In genomic region chr11:45991604-45992003, GRCm38 (mm10) we compare ENCODE assay signal across 9 mouse cellular contexts. TPM values are rescaled to one million over a fixed set of nuclear protein-coding genes. Genes with fewer than 3 reads are reported as not detected.
DNase-seq lines count a peak whose midpoint lies in the region; ATAC-seq and TF ChIP-seq lines count a peak whose summit lies in the region.
"Had no signal": no experiment of that assay in that cellular context is flagged by ENCODE, and none has a peak within 500 bp of the region (broad histone marks: within the 10 kb centered on the region; RNA-seq: fewer than 3 reads in every experiment).

No protein-coding gene starts in this region.

- DNase-seq in left cerebral cortex, postnatal 4 days = peak; percentile 11
- DNase-seq in left cerebral cortex, adult 9 months (ENCODE audit: low spot score in 2 of 2) = no peak
- DNase-seq in lung, postnatal 0 days (ENCODE audit: low spot score) = peak; percentile 58
- no peak for DNase-seq in urinary bladder, postnatal 4 days (ENCODE audit: low spot score in 2 of 2)
- DNase-seq in cerebellum, adult 11 months = no peak

- H3K4me1 ChIP-seq in forebrain, embryonic 15.5 days = no peaks in the 10 kb centered on the region
- no peaks in the 10 kb centered on the region for H3K4me1 ChIP-seq in intestine, postnatal 0 days (replicated peaks; ENCODE audit: control insufficient read depth, insufficient read depth, low read length)
- H3K4me1 ChIP-seq in lung, postnatal 0 days (ENCODE audit: insufficient read depth, low read depth, low read length) = no peaks in the 10 kb centered on the region
- H3K4me1 ChIP-seq in stomach, embryonic 16.5 days (ENCODE audit: control insufficient read depth, insufficient read depth, low read length) = peaks cover 3% of the 10 kb centered on the region

- no peak for TF ChIP-seq EP300 in lung, postnatal 0 days (IDR thresholded peaks at IDR 0.05)

- no peaks in the 10 kb centered on the region for H3K9me3 ChIP-seq in forebrain, embryonic 15.5 days
- H3K9me3 ChIP-seq in intestine, postnatal 0 days (ENCODE audit: control insufficient read depth) = no peaks in the 10 kb centered on the region
- H3K9me3 ChIP-seq in lung, postnatal 0 days (ENCODE audit: low read length) = no peaks in the 10 kb centered on the region
- H3K9me3 ChIP-seq in stomach, embryonic 16.5 days (replicated peaks; ENCODE audit: control insufficient read depth, low read length) = no peaks in the 10 kb centered on the region

- H3K4me2 ChIP-seq in forebrain, embryonic 15.5 days (replicated peaks) = peak overlapping the region; percentile 29
- peak overlapping the region; percentile 51 for H3K4me2 ChIP-seq in intestine, postnatal 0 days (replicated peaks; ENCODE audit: low read depth)
- H3K4me2 ChIP-seq in lung, postnatal 0 days (replicated peaks; ENCODE audit: low read depth, low read length) = peak overlapping the region; percentile 38
- peak overlapping the region; percentile 55 for H3K4me2 ChIP-seq in stomach, embryonic 16.5 days (ENCODE audit: low read depth, low read length)

- no peaks in the 10 kb centered on the region; the same call in 1 of the 2 replicates for H3K27me3 ChIP-seq in forebrain, embryonic 15.5 days
- no peaks in the 10 kb centered on the region for H3K27me3 ChIP-seq in intestine, postnatal 0 days (replicated peaks; ENCODE audit: control insufficient read depth, insufficient read depth, low read length)
- no peaks in the 10 kb centered on the region for H3K27me3 ChIP-seq in lung, postnatal 0 days (replicated peaks; ENCODE audit: insufficient read depth, low read length)
- no peaks in the 10 kb centered on the region for H3K27me3 ChIP-seq in stomach, embryonic 16.5 days (ENCODE audit: control insufficient read depth, insufficient read depth, low read length)

- no peak overlapping the region for H3K4me3 ChIP-seq in forebrain, embryonic 15.5 days
- H3K4me3 ChIP-seq in intestine, postnatal 0 days (ENCODE audit: low read depth, low read length) = peak overlapping the region; percentile 13; the same call in 1 of the 2 replicates
- H3K4me3 ChIP-seq in lung, postnatal 0 days (ENCODE audit: low read depth, low read length) = peak overlapping the region; percentile 4; the same call in 1 of the 2 replicates
- H3K4me3 ChIP-seq in stomach, embryonic 16.5 days (replicated peaks; ENCODE audit: low read length) = peak overlapping the region; percentile 38

- H3K9ac ChIP-seq in forebrain, embryonic 15.5 days (replicated peaks) = no peak overlapping the region
- H3K9ac ChIP-seq in intestine, postnatal 0 days (ENCODE audit: low read depth, low read length) = no peak overlapping the region
- no peak overlapping the region for H3K9ac ChIP-seq in lung, postnatal 0 days (replicated peaks; ENCODE audit: low read depth)
- H3K9ac ChIP-seq in stomach, embryonic 16.5 days (ENCODE audit: low read length) = peak overlapping the region; percentile 57; the same call in 1 of the 2 replicates

- H3K27ac ChIP-seq in forebrain, embryonic 15.5 days (replicated peaks) = no peak overlapping the region
- no peak overlapping the region for H3K27ac ChIP-seq in intestine, postnatal 0 days (ENCODE audit: low read depth, low read length)
- no peak overlapping the region for H3K27ac ChIP-seq in lung, postnatal 0 days (ENCODE audit: low read length)
- H3K27ac ChIP-seq in stomach, embryonic 16.5 days (ENCODE audit: low read length) = no peak overlapping the region

- no peaks in the 10 kb centered on the region for H3K36me3 ChIP-seq in forebrain, embryonic 15.5 days
- no peaks in the 10 kb centered on the region for H3K36me3 ChIP-seq in intestine, postnatal 0 days (ENCODE audit: control insufficient read depth, insufficient read depth)
- H3K36me3 ChIP-seq in lung, postnatal 0 days (ENCODE audit: insufficient read depth, low read length) = no peaks in the 10 kb centered on the region
- no peaks in the 10 kb centered on the region for H3K36me3 ChIP-seq in stomach, embryonic 16.5 days (ENCODE audit: control insufficient read depth, insufficient read depth, low read length)

- peak; percentile 58; the same call in 1 of the 2 replicates for ATAC-seq in forebrain, embryonic 15.5 days (replicated peaks)
- no peak for ATAC-seq in intestine, postnatal 0 days
- ATAC-seq in lung, postnatal 0 days = peak; percentile 81
- peak; percentile 47; the same call in 1 of the 2 replicates for ATAC-seq in stomach, embryonic 16.5 days (ENCODE audit: insufficient read depth, low FRiP score)
- ATAC-seq: Patski had no signal

- WGBS in forebrain, embryonic 15.5 days = 11% methylated on average over 16 of the region's 16 CpGs
- WGBS in intestine, postnatal 0 days = 10% methylated on average over 16 of the region's 16 CpGs
- WGBS in lung, postnatal 0 days = 9% methylated on average over 16 of the region's 16 CpGs
- 6% methylated on average over 16 of the region's 16 CpGs for WGBS in stomach, embryonic 16.5 days

- intact Hi-C loops in left cerebral cortex, postnatal 4 days (cut with DNase I) = no loop called here

- no peak for TF ChIP-seq CTCF in intestine, postnatal 0 days (IDR thresholded peaks at IDR 0.05; ENCODE audit: low read depth)
- TF ChIP-seq CTCF in lung, postnatal 0 days (IDR thresholded peaks at IDR 0.05) = no peak

RNA-seq across cellular contexts. Expression of gene Sox30, which starts 11.5 kb away (rescaled TPM):
- under 1 TPM; 0.28 to 0.30 TPM for total RNA-seq in left cerebral cortex, postnatal 4 days (2021)
- 0.17 and 0.18 TPM in 2 replicates for polyA plus RNA-seq in forebrain, embryonic 15.5 days (2015; fragmentation: Nextera tagmentation; extraction: Ambion mirVana)
- polyA plus RNA-seq in intestine, postnatal 0 days (2015; fragmentation: Nextera tagmentation; extraction: Ambion mirVana) = 0.05 and 0.16 TPM in 2 replicates
- polyA plus RNA-seq in lung, postnatal 0 days (2015; fragmentation: Nextera tagmentation; extraction: Ambion mirVana) = 0.11 and 0.23 TPM in 2 replicates
- polyA plus RNA-seq in stomach, embryonic 16.5 days (2015; fragmentation: Nextera tagmentation; extraction: Ambion mirVana) = 0.17 TPM in 1 of 2 replicates, not detected in the other
- polyA plus RNA-seq: Patski had no signal

RNA-seq across cellular contexts. Expression of gene Thg1l, which starts 36.3 kb away (rescaled TPM):
- 10 to 100 TPM; 12.2 to 16.1 TPM for total RNA-seq in left cerebral cortex, postnatal 4 days (2021)
- 9.2 and 10.2 TPM in 2 replicates for polyA plus RNA-seq in forebrain, embryonic 15.5 days (2015; fragmentation: Nextera tagmentation; extraction: Ambion mirVana)
- 5.6 and 6.0 TPM in 2 replicates for polyA plus RNA-seq in intestine, postnatal 0 days (2015; fragmentation: Nextera tagmentation; extraction: Ambion mirVana)
- polyA plus RNA-seq in lung, postnatal 0 days (2015; fragmentation: Nextera tagmentation; extraction: Ambion mirVana) = 6.0 and 6.9 TPM in 2 replicates
- polyA plus RNA-seq in stomach, embryonic 16.5 days (2015; fragmentation: Nextera tagmentation; extraction: Ambion mirVana) = 10.5 and 11.0 TPM in 2 replicates

RNA-seq across cellular contexts. Expression of gene Lsm11, which starts 46.9 kb away (rescaled TPM):
- total RNA-seq in left cerebral cortex, postnatal 4 days (2021) = 10 to 100 TPM; 92.2 to 93.4 TPM
- polyA plus RNA-seq in forebrain, embryonic 15.5 days (2015; fragmentation: Nextera tagmentation; extraction: Ambion mirVana) = 13.1 and 13.3 TPM in 2 replicates
- polyA plus RNA-seq in intestine, postnatal 0 days (2015; fragmentation: Nextera tagmentation; extraction: Ambion mirVana) = 3.1 and 3.4 TPM in 2 replicates
- polyA plus RNA-seq in lung, postnatal 0 days (2015; fragmentation: Nextera tagmentation; extraction: Ambion mirVana) = 3.0 and 3.2 TPM in 2 replicates
- 3.7 and 4.0 TPM in 2 replicates for polyA plus RNA-seq in stomach, embryonic 16.5 days (2015; fragmentation: Nextera tagmentation; extraction: Ambion mirVana)

Comparison
In these comparisons a context has a peak if more than half of its experiments do, and no peak if none do; other contexts are left out.
1. DNase-seq: peak in left cerebral cortex, postnatal 4 days (single experiment) and lung, postnatal 0 days (single experiment); none in left cerebral cortex, adult 9 months (0 of 2), urinary bladder, postnatal 4 days (0 of 2) and cerebellum, adult 11 months (single experiment).
2. Peak in every context shown above with its lines, with median percentiles within 50 percentile points of each other: H3K4me2 ChIP-seq.